Mouse (Mus musculus): ENCODE data around the gene Plekhg1.

Plekhg1 gene

DNA sequence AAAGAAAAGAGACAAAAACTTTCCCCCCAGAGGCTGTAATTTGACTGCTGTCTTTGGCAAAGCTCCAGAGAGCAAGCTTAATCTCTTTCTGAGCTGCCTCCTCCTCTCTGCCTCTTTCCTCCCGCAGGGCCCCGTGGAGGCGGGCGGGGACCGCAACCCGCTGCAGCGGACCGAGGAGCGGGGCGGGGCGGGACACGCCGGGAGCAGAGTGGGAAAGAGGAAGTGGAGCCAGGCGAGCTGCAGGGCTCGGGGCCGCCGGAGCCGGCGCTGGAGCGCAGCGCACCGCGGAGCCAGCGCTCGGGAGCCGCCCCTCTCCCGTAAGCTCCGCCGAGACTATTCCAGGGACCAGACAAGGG is at the start of gene Plekhg1:
Gene Plekhg1, plus strand, starts transcription at position 217 of the 356 bp plus-strand sequence.
- peak; percentile 71 for DNase-seq (ENCODE audit: low spot score)

DNA sequence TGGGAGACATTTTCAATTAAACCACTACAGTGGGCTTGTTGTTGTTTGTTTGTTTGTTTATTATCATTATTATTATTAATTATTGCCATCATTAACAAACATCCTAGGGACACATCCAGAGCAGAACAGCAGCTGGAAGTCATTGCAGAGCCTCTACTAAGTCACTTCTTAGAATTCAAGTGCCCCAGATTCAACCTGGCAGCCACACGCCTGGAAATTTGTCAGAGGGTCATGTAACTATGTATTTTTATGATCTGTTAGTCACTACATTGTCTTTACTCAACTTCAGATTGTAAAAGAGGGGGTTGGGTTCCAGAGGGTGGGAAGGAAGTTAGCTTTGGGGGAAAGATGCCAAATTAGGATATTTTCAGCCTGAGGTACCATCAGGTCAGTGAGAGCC is 47.4 kb upstream of the Plekhg1 start:
- no peak for DNase-seq (ENCODE audit: low spot score)

DNA sequence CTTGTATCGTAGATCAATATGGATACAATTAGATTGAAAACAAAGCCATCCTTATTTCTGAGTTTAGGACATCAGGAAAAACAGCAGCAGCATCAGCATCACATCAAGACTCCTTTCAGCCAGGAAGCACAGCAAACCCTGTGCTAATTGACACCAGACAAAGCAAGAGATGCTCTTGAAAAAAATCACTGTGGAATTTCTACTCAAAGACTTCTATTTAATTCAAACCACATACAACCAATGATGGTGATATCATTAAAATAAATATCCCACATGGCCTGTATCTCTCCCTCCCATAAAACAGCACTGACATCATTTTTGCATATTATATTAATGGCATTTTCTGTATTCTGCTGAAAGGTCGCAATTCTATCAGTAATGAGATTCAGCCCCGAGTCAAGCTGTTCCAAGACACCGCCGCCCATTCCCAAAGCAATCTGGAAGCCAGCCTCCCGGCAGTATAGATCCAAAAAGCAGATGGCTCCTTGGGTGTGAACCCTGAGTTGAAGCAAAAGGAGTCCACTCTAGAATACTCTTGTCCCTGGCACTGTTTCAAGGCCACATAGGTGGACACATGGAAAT is 46.4 kb upstream of the Plekhg1 start:
- no peak for DNase-seq (ENCODE audit: low spot score)

DNA sequence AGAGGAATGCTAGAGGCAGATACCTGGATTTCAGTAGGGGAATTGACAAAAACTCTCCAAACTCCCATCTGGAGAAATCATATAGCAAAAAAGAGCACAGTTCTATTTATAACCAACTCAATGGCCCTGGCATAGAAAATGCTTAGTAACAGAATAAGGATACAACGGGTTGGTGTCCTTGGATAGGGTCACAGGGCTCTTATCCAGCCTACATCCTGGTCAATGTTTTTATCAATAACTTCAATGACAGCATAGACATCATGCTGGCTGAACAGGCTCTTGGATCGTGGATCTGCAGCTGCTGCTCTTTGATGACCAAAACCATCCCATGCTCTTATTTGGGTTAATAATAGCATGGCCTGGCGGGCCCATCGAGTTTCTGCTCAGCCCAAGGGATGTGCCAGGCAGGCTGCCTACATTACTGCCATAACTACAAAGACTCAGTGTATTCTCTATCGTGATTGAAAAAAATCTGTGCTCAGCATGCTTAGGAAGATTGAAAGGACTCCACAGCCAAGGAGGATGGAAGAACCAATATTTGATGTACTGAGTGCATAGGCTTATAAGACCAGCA is 44.7 kb upstream of the Plekhg1 start:
- no peak for DNase-seq (ENCODE audit: low spot score)

DNA sequence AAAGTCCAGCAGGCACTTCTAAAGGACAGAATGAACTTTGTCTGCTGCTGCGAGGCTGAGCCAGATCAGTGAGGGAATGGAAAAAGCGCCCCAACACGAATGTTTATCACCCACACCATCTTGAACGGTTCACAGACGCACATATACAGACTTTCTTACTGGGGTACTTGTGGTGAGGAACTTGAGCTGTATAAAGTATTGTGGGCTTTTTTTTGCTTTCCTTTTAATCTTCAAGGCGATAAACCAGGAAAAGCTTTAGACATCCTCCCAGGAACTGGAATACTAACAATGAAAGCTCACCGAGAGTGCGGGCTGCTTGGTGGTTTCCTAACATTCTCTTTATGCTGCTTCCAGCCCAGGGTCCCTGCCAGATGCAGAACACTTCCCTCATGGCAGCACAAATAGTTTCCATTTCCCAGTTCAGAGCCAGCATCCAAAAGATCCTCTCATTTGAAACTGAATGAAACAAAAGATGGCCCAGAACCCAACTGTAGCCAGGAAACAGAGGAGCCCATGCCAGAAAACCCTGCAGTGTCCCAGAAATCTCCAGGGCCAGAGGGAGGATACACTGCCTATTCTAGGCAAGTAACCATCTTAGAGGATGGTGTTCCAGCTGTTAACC is 43.3 kb upstream of the Plekhg1 start:
- DNase-seq (ENCODE audit: low spot score): no peak

DNA sequence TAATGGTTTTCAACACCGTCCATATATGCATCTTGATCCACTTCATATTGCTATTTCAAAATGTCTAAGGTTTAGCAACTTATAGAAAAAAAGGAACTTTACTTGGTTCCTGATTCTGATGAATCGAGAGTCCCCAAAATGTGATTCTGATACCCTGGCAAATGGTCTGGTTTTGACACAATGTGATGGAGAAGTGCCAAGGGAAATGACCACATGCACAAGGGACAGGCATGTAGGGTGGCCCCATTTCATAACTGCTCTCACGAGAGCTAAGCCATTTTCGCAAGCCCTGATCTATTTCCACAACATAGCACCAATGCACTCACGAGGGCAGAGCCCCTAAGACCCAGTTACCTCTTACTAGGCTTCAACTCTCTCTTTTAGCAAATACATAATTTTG is 42.7 kb upstream of the Plekhg1 start:
- DNase-seq (ENCODE audit: low spot score): no peak

DNA sequence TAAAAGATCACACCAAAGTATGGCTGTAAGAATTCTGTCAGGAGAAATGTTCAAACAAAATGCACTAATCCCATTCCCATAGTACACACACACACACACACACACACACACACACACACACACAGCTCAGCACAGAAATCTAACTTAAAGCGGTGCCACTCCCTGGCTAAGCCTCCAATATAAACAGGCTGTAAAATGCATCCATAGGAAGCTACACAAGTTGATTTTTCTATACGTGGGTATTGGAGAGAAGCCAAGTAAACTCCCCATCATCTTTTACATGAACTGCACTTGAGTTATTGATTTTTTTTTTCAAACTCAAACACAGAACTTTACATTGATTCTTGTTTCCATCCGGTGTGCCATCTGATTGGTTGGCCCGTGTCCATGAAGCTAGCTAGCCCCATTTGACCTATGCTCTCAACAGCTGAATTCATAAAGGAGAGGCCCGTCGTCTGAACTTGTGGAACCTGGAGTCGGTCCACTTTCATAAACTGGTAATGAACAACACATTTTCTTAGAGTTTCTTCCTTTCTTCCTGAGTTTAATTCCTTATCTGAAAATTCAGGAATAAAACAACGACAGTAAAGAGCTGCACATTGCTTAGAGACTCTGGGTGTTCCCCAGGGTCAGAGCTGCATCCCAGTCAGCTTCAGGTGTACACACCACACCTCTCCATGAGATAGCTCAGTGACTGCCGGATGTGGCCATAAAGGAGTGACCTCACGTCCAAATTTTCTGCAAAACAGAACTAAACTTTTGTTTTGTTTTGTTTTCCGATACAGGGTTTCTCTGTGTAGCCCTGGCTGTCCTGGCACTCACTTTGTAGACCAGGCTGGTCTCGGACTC is 39.7 kb upstream of the Plekhg1 start:
- DNase-seq (ENCODE audit: low spot score): no peak

DNA sequence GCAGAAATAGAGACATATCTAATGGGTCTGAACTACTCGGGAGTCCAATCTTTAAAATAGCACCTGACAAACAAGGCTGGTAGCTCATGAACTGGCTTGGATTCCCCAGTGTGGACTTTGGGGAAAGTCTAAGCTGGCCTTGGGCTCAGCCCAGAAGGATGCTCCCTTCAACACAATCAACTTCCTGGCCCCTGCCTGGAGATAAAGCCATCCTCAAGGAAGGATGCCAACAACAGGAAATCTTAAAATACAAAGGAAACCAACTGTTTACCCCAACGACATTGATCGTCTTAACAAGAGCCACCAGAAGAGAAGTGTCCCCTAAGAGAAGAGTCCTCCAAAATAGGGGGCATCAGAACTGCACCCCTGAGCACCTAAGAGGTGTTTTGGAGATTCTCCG is 38.3 kb upstream of the Plekhg1 start:
- DNase-seq (ENCODE audit: low spot score): no peak

DNA sequence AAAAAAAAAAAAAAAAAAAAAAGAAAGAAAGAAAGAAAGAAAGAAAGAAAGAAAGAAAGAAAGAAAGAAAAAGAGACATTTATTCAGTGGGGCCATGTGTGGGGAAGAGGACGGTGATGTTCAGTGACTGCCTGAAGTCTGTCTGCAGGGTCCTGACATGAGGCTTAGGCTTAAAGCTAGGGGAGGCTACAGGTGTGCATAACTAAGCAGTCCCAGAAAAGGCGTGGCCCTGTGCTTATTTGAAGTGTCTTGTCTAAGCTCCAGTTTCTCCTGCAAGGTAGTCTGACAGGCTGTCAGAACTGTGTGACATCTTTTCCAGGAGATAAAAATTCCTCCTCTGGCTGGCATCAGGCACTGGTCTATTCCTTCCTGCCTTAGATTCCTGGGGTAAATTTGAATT is 37.6 kb upstream of the Plekhg1 start:
- DNase-seq (ENCODE audit: low spot score): no peak

DNA sequence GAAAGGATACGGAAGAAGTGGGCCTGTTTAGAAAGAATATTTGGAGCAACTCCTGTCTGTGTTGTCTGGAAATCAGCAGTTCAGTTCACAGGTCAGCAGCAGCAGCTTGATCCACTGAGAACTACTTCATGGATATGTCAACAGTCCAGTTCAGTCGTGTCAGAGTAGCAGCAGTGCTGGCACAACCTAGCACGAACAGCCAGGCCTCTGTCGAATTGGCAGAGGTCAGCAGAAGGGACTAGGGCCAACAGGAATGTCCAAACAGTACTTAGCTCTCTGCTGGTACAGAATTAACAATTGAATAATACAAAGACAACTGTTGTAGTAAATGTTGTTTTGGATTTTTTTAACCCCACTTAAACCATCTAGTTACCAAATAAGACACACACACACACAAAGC is 33.9 kb upstream of the Plekhg1 start:
- no peak for DNase-seq (ENCODE audit: low spot score)

DNA sequence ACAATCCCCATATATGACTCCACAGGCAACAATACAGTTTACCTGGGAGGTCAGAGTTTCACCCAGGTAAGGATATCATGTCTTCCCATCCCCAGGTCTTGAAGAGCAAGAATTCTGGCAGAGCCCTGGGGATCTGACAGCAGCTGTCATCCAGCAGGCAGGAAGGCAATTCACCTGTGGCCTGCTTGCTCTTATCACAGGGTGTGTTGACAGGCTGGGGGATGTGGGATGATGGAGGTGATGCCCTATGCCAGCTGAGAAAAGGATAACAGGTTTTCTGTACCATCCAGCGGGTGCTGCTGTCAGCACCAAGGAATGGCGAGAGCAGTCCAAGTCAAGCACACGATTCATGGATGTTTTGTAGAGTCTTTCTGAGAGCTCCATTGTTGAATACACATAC is 30.1 kb upstream of the Plekhg1 start:
- no peak for DNase-seq (ENCODE audit: low spot score)

DNA sequence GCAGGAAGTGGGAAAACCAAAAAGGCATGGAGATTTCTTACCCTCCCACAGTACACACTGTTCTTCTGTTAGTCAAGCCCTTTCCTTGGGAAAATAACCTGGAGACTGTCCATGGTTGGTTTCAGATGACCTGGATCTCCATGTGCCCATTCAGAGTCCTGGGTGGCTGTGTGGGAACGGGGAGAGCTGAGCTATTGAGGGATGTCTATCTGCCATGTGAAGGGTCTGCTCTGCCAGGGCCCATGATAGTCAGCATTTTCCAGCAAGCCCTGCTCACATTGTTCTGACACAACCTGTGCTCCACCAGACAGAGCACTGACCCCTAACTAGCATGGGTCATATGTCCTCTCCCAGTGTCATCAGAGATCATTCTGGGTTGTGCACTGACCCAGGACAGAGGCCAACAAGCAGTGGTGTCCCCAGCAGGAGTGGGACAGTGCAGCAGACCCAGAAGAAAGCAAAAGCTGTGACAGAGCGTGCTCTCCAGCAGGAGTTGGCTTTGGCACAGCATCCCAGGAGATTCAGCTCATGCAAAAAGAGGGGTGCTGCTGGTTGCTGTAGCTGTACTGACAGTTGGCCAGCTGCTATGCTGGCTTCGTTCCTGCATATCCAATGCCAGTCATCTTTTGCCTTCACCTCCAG is 24.7 kb upstream of the Plekhg1 start:
- DNase-seq (ENCODE audit: low spot score): no peak

DNA sequence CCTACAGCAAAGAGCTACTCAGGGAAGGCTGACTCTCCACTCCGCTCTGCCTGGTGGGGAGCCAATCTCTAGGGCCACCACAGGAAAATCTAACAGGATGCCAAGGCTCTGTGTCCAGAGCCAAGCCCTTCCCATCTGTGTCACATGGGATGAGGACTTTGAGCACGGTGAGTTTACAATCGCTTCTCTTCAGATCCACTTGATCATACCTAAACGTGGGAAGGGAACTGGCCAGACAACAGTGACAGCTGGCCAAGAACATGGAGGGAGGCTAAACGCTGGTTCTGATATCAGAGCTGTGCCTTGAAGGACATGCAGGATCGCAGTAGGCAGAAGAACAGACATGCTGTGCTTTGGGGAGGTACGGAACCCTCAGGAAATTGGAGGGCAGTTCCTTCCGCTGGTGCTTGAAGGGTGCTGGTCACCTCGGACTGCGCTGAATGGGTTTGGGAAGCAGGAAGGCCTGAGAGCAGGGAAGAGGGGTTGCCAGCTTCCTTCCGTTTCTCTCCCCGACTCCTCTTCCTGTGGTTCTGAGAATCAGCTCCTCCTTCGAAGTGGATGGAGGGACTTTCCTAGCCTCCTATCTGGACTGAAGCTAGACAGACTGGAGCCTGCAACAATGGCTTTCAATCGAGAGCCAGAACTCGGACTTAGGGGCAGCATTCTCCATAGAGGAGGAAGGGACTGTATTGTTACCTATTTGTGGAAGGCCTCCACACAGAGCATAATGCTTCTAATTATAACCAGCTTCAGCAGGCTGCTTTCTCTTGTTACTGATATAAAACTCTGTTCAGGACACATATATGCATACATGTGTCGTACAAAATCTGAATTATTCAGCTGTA is 21.9 kb upstream of the Plekhg1 start:
- DNase-seq (ENCODE audit: low spot score): no peak

DNA sequence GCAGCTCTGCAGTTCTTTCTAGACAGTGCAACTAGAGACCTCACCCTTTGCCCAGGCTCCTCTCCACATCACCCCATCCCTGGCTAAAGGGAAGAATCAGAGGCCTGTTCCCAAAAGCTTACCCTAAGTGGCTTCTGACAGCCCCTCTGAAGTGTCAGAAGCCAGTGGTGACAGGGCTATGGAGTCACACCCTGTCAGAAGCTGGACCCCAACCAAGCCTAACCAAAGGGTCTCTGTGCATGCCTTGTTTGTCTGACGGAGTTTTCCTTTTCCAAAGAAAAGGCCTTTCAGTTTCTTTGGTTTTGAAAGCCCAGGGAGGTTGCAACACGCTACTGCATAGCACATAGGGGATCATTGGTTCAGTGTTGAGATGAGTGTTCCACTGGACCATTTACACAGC is 19.9 kb upstream of the Plekhg1 start:
- no peak for DNase-seq (ENCODE audit: low spot score)

DNA sequence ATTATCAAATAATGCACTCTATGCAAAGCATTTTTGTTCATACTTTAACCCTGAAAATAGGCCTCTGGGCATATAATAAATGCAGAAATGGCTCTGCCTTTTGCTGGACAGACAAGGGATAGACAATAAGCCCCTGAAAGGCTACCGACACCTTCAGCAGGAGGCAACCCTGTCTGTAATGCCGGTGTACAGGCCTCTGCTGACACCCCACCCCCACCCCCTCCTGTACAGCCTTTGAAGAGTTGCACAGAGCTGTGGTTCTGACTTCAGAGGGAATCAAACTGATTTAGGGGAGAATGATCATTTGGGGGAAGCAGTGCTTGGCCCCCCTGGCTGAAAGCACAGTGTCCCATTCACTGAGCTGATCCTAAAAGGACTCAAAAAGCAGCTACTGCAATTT is 17.8 kb upstream of the Plekhg1 start:
- DNase-seq (ENCODE audit: low spot score): no peak

DNA sequence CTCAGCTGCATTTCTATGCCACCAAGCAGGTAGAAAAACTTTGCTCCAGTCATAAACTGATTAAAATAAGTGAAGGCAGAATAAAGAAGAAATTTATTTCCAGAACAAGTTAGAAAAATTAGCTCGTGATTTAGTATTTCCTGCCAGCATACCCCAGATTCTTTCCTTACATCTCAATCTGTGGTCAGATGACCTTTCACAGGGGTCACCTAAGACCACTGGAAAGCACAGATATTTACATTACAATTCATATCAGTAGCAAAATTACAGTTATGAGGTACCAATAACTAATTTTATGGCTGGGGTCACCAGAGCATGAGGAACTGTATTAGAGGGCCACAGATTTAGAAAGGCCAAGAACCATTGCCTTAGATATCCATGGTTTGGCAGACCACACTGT is 15.5 kb upstream of the Plekhg1 start:
- no peak for DNase-seq (ENCODE audit: low spot score)

DNA sequence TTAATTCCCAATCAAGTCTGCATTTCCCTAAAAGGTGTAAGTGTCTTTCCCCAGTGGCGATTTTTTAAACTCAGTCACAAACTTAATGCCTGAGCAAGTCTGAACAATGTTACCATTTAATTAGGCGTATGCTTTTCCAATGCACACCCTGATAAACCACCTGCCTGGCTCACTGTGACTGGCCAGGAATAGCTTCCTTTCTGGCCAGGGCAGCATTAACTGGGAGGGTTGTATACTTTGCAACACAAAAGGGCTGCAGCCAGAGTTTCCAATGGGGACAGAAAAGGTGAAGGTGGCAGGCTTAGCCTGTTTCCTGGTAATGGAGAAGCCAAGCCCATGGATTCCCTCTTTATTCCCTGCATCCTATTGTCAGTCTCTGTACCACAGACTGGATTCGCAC is 10.5 kb upstream of the Plekhg1 start:
- no peak for DNase-seq (ENCODE audit: low spot score)

DNA sequence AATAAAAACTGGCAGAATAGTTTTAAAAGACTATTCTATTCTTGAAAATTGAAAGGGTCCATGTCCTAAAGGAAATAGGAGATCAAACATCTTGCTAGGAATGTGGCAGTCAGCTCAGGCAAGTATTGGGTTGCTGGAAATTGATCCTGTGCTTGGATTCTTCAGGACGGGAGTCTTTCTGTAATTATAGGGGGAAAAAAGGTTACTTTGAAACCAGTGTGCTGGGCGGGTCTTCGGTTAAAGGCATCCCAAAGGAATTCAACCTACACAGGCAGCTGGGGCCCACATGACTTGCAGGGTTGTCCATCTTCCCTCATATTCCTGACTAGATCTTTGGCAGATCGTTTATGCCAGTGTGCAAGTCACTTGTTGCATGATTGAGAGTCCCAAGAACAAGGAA is 9.8 kb upstream of the Plekhg1 start:
- DNase-seq (ENCODE audit: low spot score): no peak

DNA sequence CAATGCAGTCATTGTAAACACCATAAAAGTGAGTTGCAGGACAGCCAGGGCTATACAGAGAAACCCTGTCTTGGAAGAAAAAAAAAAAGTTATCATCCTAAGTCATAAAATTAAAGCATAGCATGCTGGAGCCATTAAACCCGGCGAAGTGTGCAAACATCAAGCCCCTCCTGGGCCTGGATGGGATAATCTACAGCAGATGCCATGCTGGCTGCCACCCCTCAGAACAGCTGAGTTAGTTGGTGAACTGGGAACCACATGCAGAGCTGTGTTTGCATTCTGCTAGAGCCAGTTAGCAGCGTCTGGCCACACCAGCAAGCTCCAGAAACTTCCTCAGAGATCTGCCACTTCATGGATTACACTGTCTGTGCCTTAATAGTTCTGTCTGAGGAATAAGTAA is 3.1 kb upstream of the Plekhg1 start:
- no peak for DNase-seq (ENCODE audit: low spot score)

DNA sequence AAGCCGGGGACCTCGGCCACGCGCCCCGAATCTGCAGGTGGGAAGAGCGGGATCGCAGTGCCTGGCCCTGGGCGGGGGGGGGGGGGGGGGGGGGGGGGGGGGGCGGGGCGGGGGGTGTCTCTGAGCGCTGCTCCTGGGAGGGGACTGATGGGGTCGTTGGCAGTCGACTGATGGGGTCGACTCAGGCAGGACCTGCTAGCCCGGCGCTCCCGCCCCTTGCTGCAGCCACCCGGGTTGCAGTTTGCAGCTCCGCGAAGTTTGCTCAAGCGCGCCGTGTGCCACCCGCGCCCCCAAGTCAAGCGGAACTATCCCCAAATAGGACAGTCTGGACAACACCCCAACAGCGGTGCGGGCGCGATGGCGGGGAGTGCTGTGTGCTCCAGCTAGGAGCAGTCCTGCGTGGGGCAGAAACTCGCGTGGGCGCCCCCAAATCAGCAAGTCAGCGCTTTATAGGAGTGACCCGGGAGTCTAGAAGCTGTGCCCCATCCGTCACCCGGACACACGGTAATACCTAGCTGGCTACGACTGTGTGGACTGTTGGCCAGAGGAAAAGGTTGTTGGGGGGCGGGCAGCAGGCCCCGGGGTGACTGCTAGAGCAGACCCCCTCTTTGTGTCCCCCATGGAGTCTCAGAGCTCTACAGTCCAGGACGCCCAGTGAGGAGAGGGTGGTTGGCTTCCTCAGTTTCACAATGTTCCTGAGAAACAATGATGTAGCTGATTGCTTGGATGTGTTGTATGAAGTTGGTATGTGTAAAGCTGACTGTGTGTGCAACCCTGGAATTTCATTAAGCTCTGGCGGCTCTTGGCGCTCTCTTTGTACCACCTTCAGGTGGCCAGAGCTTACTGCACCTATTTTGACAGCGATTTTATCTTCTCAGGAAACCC is 582 bp downstream of the Plekhg1 start:
- peak; percentile 62 for DNase-seq (ENCODE audit: low spot score)

DNA sequence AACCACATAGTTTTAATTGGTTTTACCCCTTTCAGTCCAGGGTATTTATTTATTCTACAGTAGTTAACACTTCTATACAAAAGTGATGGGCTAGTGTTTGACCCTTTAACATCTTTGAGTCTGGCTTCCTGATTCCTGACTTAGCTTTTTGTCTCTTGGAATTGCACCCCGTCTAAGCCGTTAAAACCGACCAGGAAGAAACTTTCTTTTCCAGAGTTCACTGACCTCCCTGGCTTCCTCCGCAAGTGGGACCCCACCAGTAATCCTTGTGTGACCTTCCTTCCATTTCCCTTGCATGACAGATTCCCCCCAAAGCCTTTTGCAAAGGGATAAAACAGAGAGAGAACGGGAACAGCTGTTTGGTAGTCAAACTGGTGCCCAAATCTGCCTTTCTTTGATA is 1.6 kb downstream of the Plekhg1 start:
- DNase-seq (ENCODE audit: low spot score): no peak
